Mouse (Mus musculus) liver (tissue): ENCODE data around the gene Gps1.
"Not testable (repeated sequence)": the region's sequence is repeated elsewhere in the genome, so short reads cannot be mapped to it uniquely, and the experiment has no call there.

Experiments
- DNase-seq: peaks from one replicate; pipeline ENCODE4 v3.0.0-alpha.2; 2020; ENCODE audit warnings: mixed read lengths

The Gps1 gene

GRCm38 (mm10) chr11:120823551-120823947, 39.5 kb downstream of the Gps1 start:
- no peak for DNase-seq

- peak; percentile 96 for DNase-seq
These were observed 40.1 kb downstream of the Gps1 start, which contains the start of gene Fasn for GRCm38 (mm10) chr11:120823956-120824786. TSS of gene Fasn (minus strand) at chr11:120824547.

GRCm38 (mm10) chr11:120824787-120825288, 40.8 kb downstream of the Gps1 start:
- no peak for DNase-seq

- peak; percentile 1 for DNase-seq
These were observed 41.3 kb downstream of the Gps1 start for GRCm38 (mm10) chr11:120825289-120825863.

- peak; percentile 2 for DNase-seq
These were observed 42.2 kb downstream of the Gps1 start for GRCm38 (mm10) chr11:120826016-120826953.

- DNase-seq, result no peak
These were observed 44.3 kb downstream of the Gps1 start for GRCm38 (mm10) chr11:120828416-120828815.

GRCm38 (mm10) chr11:120829757-120830532, 45.9 kb downstream of the Gps1 start:
- DNase-seq, result no peak

- DNase-seq, result peak; percentile 7
These were observed 46.6 kb downstream of the Gps1 start for GRCm38 (mm10) chr11:120830686-120831085.

- no peak for DNase-seq
These were observed 47.8 kb downstream of the Gps1 start for GRCm38 (mm10) chr11:120831659-120832440.

GRCm38 (mm10) chr11:120832962-120833361, 48.9 kb downstream of the Gps1 start:
- DNase-seq, result not testable (repeated sequence)

- DNase-seq, result no peak
These were observed 49.6 kb downstream of the Gps1 start for GRCm38 (mm10) chr11:120833555-120834280.
